Mouse (Mus musculus) megakaryocyte, embryonic 14.5 days (primary cell): Measurements from ENCODE around the gene Entpd1. TPM values are rescaled to one million over a fixed set of nuclear protein-coding genes. Genes with fewer than 3 reads are reported as not detected.
A peak's percentile ranks its signal among the peaks of the same experiment; 100 is the strongest.

Experiments used
- H3K27me3 ChIP-seq: replicated peaks from 2 replicates; pipeline ENCODE3; 2012; ENCODE audit warnings: inconsistent platforms
- H3K36me3 ChIP-seq: replicated peaks from 2 replicates; pipeline ENCODE3; 2012; ENCODE audit warnings: low read length, inconsistent platforms, mixed read lengths
- H3K4me1 ChIP-seq: 2 replicates; pipeline ENCODE4 v1.6.1; 2012; ENCODE audit warnings: inconsistent platforms
- H3K4me3 ChIP-seq: replicated peaks from 2 replicates; pipeline ENCODE3; 2012; ENCODE audit warnings: moderate library complexity, mild to moderate bottlenecking, inconsistent platforms
- H3K9me3 ChIP-seq: 2 replicates; pipeline ENCODE4 v1.6.1; 2012; ENCODE audit warnings: inconsistent platforms
- FLI1 ChIP-seq: IDR thresholded peaks from 2 replicates; pipeline ENCODE4 v1.6.1; 2012; ENCODE audit warnings: low read length, inconsistent platforms, mixed read lengths
- GATA1 ChIP-seq: IDR thresholded peaks from 3 replicates; pipeline ENCODE4 v1.6.1; 2012; ENCODE audit warnings: mixed read lengths, low read length, inconsistent platforms, borderline replicate concordance
- polyA plus RNA-seq: library from polyadenylated mRNA; stranded (reverse); fragments of >175 nt; gene quantifications from 2 replicates; pipeline ENCODE4 v1.2.3, GENCODE M21; 2012; ENCODE audit warnings: low replicate concordance; ENCODE audit not compliant: insufficient read depth

The Entpd1 gene
- polyA plus RNA-seq, 1 experiment = 1.9 TPM

DNA sequence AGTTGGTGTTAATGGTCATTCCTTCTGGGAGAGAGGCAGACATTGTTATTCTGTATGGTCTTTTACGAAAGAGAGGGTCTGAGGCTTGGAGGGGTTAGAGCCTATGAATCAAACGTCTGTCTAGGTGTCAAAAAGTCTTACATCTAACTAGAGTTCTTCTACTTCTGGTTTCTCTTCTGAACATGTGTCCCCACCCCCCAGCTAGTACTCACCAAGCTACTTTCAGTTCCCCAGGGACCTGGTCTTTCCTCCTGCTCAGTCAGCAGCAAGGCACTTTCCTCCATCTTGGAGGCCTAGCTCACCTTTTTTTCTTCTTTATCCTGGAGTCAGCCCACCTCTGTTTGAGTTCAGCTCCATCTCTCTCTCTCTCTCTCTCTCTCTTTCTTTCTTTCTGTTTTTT is 48.9 kb downstream of the Entpd1 start:
- H3K4me1 ChIP-seq = peaks cover 47% of the 10 kb centered on the region
- peaks cover 2% of the 10 kb centered on the region for H3K27me3 ChIP-seq
- TF ChIP-seq FLI1 (no peak), GATA1 (no peak)
- H3K9me3 ChIP-seq = no peaks in the 10 kb centered on the region
- peak overlapping the region; percentile 90 for H3K4me3 ChIP-seq
- H3K36me3 ChIP-seq = no peaks in the 10 kb centered on the region

DNA sequence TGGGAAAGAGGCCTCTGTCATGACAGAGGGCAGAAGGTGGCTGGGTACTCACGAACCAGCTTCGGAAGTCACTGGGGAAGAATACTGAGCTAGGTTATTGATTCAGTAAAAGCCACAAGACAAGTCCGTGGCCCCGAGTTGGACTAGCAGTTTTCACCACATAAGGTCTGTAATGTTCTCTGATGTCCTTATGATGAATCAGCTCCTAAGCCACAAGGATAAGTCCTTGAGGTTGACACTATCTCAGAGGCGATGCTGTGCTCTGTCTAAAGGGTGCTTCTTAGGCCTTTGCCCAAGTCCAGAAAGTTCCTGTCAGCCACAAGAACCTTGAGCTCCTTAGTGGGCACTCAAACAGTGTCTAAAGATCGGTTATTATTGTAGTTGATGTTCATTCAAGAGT is 49.7 kb downstream of the Entpd1 start:
- Histone ChIP-seq H3K4me3 (peak overlapping the region; percentile 0), H3K27me3 (peaks cover 2% of the 10 kb centered on the region), H3K36me3 (no peaks in the 10 kb centered on the region), H3K9me3 (no peaks in the 10 kb centered on the region), H3K4me1 (peaks cover 47% of the 10 kb centered on the region)
- no peak for TF ChIP-seq GATA1
- no peak for TF ChIP-seq FLI1

DNA sequence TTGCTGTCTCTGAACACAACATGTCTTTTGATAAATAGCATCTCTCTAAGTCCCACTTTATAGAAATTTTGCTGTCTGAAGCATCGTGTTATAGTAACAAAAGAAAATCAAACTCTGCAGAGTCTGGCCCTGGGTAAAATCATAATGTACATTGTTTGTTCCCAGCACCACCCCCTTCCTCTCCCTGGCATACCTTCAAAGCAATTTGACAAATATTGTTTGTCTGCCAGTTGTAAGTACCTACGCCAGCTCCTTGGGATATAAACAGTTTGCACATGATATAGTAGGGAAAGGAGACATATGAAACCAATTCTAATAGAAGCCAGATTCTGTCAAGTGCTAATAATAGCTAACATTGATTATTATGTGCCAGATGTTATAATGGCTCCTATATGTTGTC is 50.6 kb downstream of the Entpd1 start:
- Histone ChIP-seq H3K27me3 (peaks cover 2% of the 10 kb centered on the region), H3K4me3 (no peak overlapping the region), H3K36me3 (no peaks in the 10 kb centered on the region), H3K4me1 (peaks cover 47% of the 10 kb centered on the region), H3K9me3 (no peaks in the 10 kb centered on the region)
- no peak for TF ChIP-seq GATA1
- no peak for TF ChIP-seq FLI1

DNA sequence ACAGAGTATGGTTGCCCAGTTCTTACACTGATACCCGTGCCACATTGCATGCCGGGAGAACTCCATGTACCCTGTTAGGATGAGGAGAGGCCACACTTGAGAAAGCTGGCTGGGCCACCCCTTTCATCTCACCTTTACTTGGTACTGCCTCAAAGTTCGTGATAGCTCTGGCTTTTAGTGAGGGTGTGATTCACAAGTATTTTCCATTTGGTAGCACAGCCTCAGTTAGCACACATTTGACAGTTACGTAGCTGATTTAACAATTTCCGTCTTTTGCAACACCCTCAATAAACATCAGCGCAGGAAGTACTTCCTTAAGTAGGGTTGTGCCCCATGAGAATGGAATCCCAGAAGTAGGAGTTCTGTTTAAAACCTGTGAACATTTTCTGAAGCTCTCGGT is 53.6 kb downstream of the Entpd1 start:
- H3K27me3 ChIP-seq = peaks cover under 1% of the 10 kb centered on the region
- H3K36me3 ChIP-seq = no peaks in the 10 kb centered on the region
- H3K4me3 ChIP-seq = no peak overlapping the region
- H3K4me1 ChIP-seq = peaks cover 23% of the 10 kb centered on the region
- no peaks in the 10 kb centered on the region for H3K9me3 ChIP-seq
- TF ChIP-seq GATA1 = no peak
- TF ChIP-seq FLI1 = no peak

DNA sequence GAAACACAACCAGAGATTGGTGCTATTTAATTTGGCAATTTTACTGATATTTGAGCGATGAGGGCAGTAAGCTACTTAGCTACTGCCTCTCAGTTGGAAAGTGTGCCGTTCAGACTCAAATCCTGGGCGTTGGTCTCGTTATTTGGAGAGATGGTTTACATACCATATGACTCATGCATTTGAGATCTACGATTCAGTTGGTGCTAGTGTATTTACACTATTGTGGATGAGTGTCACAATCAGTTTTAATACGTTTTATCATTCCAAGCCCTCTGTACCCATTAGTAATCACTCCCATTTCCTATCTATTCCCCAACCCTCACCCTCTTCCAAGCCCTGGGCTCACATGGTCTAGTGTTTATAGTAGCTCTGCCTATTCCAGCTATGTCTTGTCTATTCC is 54.9 kb downstream of the Entpd1 start:
- Histone ChIP-seq H3K9me3 (no peaks in the 10 kb centered on the region), H3K4me1 (peaks cover 18% of the 10 kb centered on the region), H3K4me3 (no peak overlapping the region), H3K36me3 (no peaks in the 10 kb centered on the region), H3K27me3 (peaks cover 1% of the 10 kb centered on the region)
- no peak for TF ChIP-seq FLI1
- no peak for TF ChIP-seq GATA1

DNA sequence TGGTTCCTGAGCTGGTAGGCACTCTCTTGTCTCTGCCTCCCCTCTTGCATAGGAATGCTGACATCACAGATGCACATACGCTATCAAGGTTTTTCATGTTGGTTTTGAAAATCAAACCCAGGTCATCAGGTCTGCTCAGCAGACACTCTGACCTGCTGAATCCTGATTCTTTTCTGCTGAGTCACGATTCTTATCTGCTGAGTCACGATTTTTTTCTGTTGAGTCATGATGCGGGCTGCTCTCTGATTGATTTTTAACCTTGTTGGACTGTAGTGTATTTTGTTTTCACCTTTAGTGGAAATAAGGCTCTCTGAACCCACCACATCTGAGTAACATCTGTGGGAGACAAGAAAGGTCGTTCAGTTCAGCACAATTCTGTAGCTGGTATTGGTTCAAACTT is 63.2 kb downstream of the Entpd1 start:
- no peaks in the 10 kb centered on the region for H3K36me3 ChIP-seq
- TF ChIP-seq GATA1 (no peak), FLI1 (no peak)
- H3K4me1 ChIP-seq = peaks cover 23% of the 10 kb centered on the region
- peaks cover 6% of the 10 kb centered on the region for H3K27me3 ChIP-seq
- H3K4me3 ChIP-seq = no peak overlapping the region
- no peaks in the 10 kb centered on the region for H3K9me3 ChIP-seq

DNA sequence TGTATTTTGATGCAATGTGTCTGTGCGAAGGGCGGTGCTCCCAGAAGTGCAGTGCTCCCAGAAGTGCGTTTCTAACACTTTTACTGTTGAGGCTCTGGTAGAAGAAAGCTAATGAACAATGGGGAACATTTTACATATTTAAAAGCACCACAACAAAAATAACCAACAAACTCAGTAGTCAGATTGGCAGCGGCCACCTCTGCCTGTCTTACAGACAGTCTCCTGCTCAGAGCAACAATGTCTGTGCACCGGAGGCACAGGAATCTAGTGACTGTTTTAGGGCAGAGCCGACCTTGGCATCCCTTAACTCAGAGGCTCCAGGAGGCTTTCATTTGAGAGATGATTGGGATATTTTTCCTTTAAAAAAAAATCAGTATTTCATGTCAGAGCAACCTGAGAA is 65.9 kb downstream of the Entpd1 start:
- TF ChIP-seq FLI1 (no peak), GATA1 (no peak)
- Histone ChIP-seq H3K36me3 (no peaks in the 10 kb centered on the region), H3K9me3 (no peaks in the 10 kb centered on the region), H3K4me3 (no peak overlapping the region), H3K4me1 (peaks cover 19% of the 10 kb centered on the region), H3K27me3 (peaks cover 1% of the 10 kb centered on the region)

DNA sequence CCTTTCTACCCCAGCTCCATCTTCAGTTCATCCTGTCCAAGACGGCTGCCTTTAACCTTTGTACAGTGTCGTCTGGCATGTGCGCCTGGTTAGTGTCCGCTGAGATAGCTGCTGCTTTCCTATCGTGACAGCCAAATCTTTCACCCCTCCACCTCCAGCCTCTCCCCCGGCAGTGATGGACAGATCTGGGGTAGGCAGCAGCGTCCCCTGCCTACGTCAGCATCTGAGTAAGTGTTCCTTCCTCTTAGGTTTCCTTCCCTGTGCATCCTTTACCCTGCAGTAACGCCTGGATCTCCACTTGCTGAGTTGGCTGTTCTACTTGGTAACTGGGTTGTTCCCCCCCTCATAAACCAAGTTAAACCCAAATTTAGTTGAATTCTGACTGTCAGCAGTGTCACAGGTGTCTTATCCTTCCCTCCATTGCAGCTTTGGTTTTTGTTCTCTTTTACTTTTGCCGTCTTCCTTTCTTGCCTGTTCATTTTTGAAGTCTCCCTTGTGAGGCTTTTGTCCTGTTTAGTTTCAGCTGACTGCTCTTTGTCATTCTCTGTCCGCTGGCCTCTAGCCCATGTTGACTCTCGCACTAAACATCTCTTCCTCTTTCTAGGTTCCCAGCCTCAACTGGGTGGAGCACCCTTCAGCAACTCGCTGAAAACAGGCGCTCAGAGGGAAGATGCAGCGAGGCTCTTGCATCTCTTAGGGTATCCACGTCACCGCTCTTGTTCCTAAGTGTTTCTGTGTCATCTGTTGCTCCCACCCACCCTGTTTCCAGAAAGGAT is 66.6 kb downstream of the Entpd1 start:
- Histone ChIP-seq H3K4me1 (peaks cover 23% of the 10 kb centered on the region), H3K9me3 (no peaks in the 10 kb centered on the region), H3K27me3 (no peaks in the 10 kb centered on the region), H3K4me3 (peak overlapping the region; percentile 85), H3K36me3 (no peaks in the 10 kb centered on the region)
- no peak for TF ChIP-seq FLI1
- no peak for TF ChIP-seq GATA1

DNA sequence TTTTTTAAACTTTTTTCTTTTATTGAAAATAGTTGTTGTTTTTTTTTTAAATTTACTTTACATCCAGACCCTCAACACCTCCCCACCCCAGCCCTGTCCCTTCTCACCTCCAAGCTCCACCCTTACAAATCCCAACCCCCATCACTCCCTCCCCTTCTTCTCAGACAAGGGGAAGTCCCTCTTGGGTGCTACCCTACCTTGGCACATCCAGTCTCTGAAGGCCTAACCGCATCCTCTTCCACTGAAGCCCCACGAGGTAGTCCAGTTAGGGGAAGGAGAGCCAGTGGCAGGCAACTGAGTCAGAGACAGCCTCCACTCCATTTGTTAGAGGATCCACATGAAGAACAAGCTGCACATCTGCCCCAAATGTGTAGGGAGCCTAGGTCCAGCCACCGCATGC is 67.5 kb downstream of the Entpd1 start:
- TF ChIP-seq GATA1 (no peak), FLI1 (no peak)
- Histone ChIP-seq H3K4me3 (no peak overlapping the region), H3K27me3 (no peaks in the 10 kb centered on the region), H3K4me1 (peaks cover 30% of the 10 kb centered on the region), H3K9me3 (no peaks in the 10 kb centered on the region), H3K36me3 (no peaks in the 10 kb centered on the region)

DNA sequence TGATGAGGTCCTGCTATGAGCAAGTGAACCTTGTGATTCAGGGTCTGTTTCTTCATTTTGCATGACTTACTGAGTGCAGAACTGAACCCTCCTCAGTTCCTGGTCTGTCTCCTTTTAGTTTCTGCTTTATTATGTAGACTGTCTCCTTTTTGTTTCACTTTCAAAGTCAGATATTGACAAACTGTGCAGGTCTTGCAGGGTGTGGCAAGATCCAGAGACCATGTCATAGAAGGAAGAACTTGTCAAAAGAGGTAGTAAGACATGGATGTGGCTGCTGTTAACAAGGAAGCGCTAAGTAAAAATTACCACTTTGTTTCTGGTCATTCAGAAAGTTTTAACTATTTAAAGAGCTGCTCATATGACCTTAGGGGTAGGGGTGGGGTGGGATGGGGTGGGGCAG is 72.0 kb downstream of the Entpd1 start:
- H3K27me3 ChIP-seq = no peaks in the 10 kb centered on the region
- H3K9me3 ChIP-seq = no peaks in the 10 kb centered on the region
- H3K4me1 ChIP-seq = peaks cover 56% of the 10 kb centered on the region
- H3K4me3 ChIP-seq = no peak overlapping the region
- TF ChIP-seq GATA1 = no peak
- TF ChIP-seq FLI1 = no peak
- no peaks in the 10 kb centered on the region for H3K36me3 ChIP-seq

DNA sequence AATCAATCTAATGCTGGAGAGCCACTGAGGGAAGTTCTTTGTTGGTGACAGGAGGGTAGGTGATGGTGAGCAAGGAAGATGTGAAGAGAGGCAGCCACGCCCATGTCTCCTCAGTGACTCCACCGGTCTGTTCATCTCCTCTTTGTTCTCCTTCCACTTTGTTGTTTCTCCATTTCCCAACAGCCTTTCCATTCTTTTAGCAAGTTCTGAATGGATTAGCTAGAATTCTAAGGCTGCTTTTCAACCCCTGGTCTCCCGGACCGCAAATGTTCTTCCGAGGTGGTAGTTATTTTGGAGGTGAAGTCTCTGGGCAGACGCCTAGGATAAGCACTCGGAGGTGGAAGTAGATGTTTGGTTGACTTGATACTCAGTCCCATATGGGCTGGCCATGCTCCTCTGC is 72.4 kb downstream of the Entpd1 start:
- Histone ChIP-seq H3K4me3 (peak overlapping the region; percentile 59), H3K36me3 (no peaks in the 10 kb centered on the region), H3K27me3 (no peaks in the 10 kb centered on the region), H3K4me1 (peaks cover 57% of the 10 kb centered on the region), H3K9me3 (no peaks in the 10 kb centered on the region)
- TF ChIP-seq FLI1 (no peak), GATA1 (no peak)
